Mouse (Mus musculus) midbrain, embryonic 16.5 days (tissue): ENCODE results near the gene Nedd9. TPM values are rescaled to one million over a fixed set of nuclear protein-coding genes. Genes with fewer than 3 reads are reported as not detected.
"Not testable (repeated sequence)": the region's sequence is repeated elsewhere in the genome, so short reads cannot be mapped to it uniquely, and the experiment has no call there.

Experiments
- ATAC-seq: fragments of 200-750 bp; cut with Nextera tagmentation; 2 replicates; pipeline ENCODE4 v1.8.0; 2017; ENCODE audit warnings: moderate TSS enrichment
- H3K27ac ChIP-seq: fragments of 300-500 bp; sonication (generic); 2 replicates; pipeline ENCODE4 v1.5.1; 2014; ENCODE audit warnings: mild to moderate bottlenecking, low read length, mixed read lengths
- H3K27me3 ChIP-seq: fragments of 300-500 bp; sonication (generic); 2 replicates; pipeline ENCODE4 v1.6.1; 2014; ENCODE audit warnings: low read depth, low read length, mixed read lengths; ENCODE audit not compliant: control insufficient read depth, insufficient read depth
- H3K36me3 ChIP-seq: fragments of 300-500 bp; sonication (generic); 2 replicates; pipeline ENCODE4 v1.6.1; 2014; ENCODE audit warnings: mild to moderate bottlenecking, low read length, moderate library complexity, mixed read lengths; ENCODE audit not compliant: control insufficient read depth, insufficient read depth
- H3K4me1 ChIP-seq: fragments of 300-500 bp; sonication (generic); 2 replicates; pipeline ENCODE4 v1.6.1; 2014; ENCODE audit warnings: mild to moderate bottlenecking, low read length, mixed read lengths; ENCODE audit not compliant: control insufficient read depth, insufficient read depth
- H3K4me2 ChIP-seq: fragments of 300-500 bp; sonication (generic); 2 replicates; pipeline ENCODE4 v1.6.1; 2014; ENCODE audit warnings: mild to moderate bottlenecking, low read length, mixed read lengths
- H3K4me3 ChIP-seq: fragments of 300-500 bp; sonication (generic); 2 replicates; pipeline ENCODE4 v1.5.1; 2014; ENCODE audit warnings: low read depth, mild to moderate bottlenecking, low read length, moderate library complexity, mixed read lengths
- H3K9ac ChIP-seq: fragments of 300-500 bp; sonication (generic); 2 replicates; pipeline ENCODE4 v1.6.1; 2014; ENCODE audit warnings: low read depth, low read length, mixed read lengths
- H3K9me3 ChIP-seq: fragments of 300-500 bp; sonication (generic); replicated peaks from 2 replicates; pipeline ENCODE4 v1.6.1; 2014; ENCODE audit warnings: mild to moderate bottlenecking, low read length, mixed read lengths; ENCODE audit not compliant: control insufficient read depth, poor library complexity, severe bottlenecking
- WGBS: fragments of 180-500 bp; shearing (Covaris S2); extraction: QIAGEN DNeasy Blood & Tissue Kit; methylation state at CpG from one replicate; pipeline ENCODE4 v1.1.7; 2014; 5-methylcytosine and 5-hydroxymethylcytosine counted together
- polyA plus RNA-seq: library from polyadenylated mRNA; unstranded; fragments of >200 nt; fragmentation: Nextera tagmentation; extraction: Ambion mirVana; gene quantifications from 2 replicates; pipeline ENCODE4 v1.2.1, GENCODE M21; 2015

The Nedd9 gene
- polyA plus RNA-seq, 1 experiment from 2014 or later = 12.8 TPM

DNA sequence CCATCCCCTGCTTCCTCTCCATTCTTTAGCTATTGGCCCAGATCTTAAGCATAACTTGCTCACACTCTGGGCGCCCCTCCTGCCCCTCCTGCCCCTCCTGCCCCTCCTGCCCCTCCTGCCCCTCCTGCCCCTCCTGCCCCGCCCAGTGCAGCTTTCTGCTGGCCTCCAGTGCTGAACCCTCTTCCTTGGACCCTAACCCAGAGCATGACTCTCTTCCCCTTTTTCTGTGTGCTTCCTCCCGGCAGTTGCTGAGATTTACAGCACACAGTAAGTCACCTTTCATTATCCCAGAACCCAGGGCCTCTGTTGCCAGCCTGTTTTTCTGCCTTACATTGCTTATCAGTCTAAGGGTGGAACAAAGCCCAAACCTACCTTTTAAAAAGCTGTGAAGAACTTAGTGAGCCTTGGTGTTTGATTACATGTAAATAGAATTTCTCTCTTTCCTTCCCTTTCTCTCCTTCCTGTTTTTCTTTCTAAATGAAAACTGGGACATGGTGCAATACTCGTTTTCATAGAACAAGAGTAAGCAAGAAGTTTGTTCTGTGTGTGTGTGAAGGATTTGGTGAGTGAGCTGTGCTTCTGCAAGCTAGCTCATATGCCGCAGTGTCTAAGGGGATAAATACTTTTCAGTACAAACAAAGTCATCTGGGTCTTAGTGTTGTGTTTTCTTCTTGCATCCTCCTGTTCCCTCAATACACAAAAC, 223.7 kb downstream of the Nedd9 start:
- Histone ChIP-seq H3K27ac (no peak overlapping the region), H3K4me3 (no peak overlapping the region), H3K9ac (no peak overlapping the region), H3K9me3 (no peaks in the 10 kb centered on the region), H3K27me3 (no peaks in the 10 kb centered on the region), H3K4me2 (no peak overlapping the region), H3K4me1 (no peaks in the 10 kb centered on the region), H3K36me3 (no peaks in the 10 kb centered on the region)
- no peak for ATAC-seq
- WGBS = 90% methylated on average over 5 of the region's 5 CpGs

DNA sequence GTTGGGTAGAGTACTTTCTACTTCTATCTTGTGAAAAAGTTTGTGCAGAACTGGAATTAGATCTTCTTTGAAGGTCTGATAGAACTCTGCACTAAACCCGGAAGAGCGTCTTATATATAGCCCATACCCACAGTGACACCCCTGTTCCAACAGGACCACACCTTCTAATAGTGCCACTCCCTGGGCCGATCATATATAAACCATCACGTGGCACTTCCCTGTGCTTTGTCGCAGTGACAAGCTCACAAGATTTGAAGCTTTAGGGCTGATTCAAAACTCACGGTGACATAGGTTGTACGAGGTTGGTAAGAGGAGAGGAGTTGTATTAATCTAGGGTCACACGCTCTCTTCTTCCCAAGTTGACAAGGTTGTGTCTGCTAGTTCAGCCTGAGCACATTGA, 225.5 kb downstream of the Nedd9 start:
- WGBS = 97% methylated on average over 8 of the region's 8 CpGs

More for the DNA sequence above, 225.5 kb downstream of the Nedd9 start:
- not testable (repeated sequence) for H3K9ac ChIP-seq, H3K27me3 ChIP-seq, H3K4me3 ChIP-seq, H3K36me3 ChIP-seq, H3K27ac ChIP-seq, H3K9me3 ChIP-seq, H3K4me2 ChIP-seq, ATAC-seq, H3K4me1 ChIP-seq

Other genes starting within 250 kb of the Nedd9 start
- gene Smim13, start 237.5 kb downstream of the Nedd9 start, polyA plus RNA-seq = 25.9 and 27.2 TPM in 2 replicates
- gene Gm17364, start 213.4 kb downstream of the Nedd9 start, polyA plus RNA-seq = not detected in 2 replicates
- 52.2 and 56.4 TPM in 2 replicates for gene Tmem170b, start 118.5 kb upstream of the Nedd9 start, polyA plus RNA-seq